Mouse (Mus musculus) megakaryocyte, embryonic 14.5 days (primary cell): Measurements from ENCODE around the gene Eme2.

ENCODE experiments used
- FLI1 ChIP-seq: IDR thresholded peaks from 2 replicates; pipeline ENCODE4 v1.6.1; 2012; ENCODE audit warnings: low read length, inconsistent platforms, mixed read lengths
- GATA1 ChIP-seq: IDR thresholded peaks from 3 replicates; pipeline ENCODE4 v1.6.1; 2012; ENCODE audit warnings: mixed read lengths, low read length, inconsistent platforms, borderline replicate concordance

DNA sequence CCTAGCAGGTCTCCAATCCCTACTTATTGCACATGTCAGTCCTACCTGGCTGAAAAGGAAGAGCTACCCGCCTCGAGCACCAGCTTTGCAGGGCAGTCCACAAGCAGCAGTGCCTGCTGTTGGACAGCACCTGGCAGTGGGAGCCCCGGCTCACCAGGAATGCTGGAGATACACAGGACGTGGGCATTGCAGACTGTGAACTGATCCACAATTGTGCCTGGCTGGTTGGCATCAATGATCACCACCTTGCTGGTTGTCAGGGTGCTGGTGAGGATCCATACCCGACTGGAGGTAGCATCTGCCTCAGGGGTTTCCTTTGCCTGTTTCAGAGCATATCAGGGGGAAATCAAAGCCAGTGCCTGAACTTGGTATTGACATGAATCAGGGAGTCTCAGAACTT lies 7.2 kb upstream of the Eme2 start:
- TF ChIP-seq GATA1: no peak
- TF ChIP-seq FLI1: no peak
